Mouse (Mus musculus): ENCODE measurements around the gene Gm5741. TPM values are rescaled to one million over a fixed set of nuclear protein-coding genes. Genes with fewer than 3 reads are reported as not detected.
A peak's percentile ranks its signal among the peaks of the same experiment; 100 is the strongest.

The Gm5741 gene
- total RNA-seq, 1 experiment, result not detected

GRCm38 (mm10) chr8:85100076-85100665, 32.4 kb upstream of the Gm5741 start:
- Histone ChIP-seq H3K4me1 (ENCODE audit: control insufficient read depth in 2 of 2, insufficient read depth in 2 of 2, low read length in 2 of 2, poor library complexity in 1 of 2) (0 out of 4 replicates have a peak, but pooled peaks cover 0 to 3% of the 10 kb centered on the region in 2 experiments), H3K9ac (ENCODE audit: insufficient read depth, low read depth, low read length, poor library complexity, severe bottlenecking) (no peak overlapping the region), H3K9me3 (ENCODE audit: control insufficient read depth, insufficient read depth, low read depth, low read length) (no peaks in the 10 kb centered on the region), H3K36me3 (ENCODE audit: control insufficient read depth, insufficient read depth, low read length, poor library complexity, severe bottlenecking) (peaks cover 5% of the 10 kb centered on the region; the same call in 1 of the 2 replicates), H3K27ac (ENCODE audit: insufficient read depth, low read depth, low read length, poor library complexity, severe bottlenecking) (no peak overlapping the region), H3K4me3 (ENCODE audit: insufficient read depth in 1 of 2, low read depth in 1 of 2, low read length in 2 of 2, poor library complexity in 1 of 2, severe bottlenecking in 1 of 2) (no peak overlapping the region)
- TF ChIP-seq ZNF384 (IDR thresholded peaks at IDR 0.05; ENCODE audit: low read depth, low read length) (no peak), HCFC1 (IDR thresholded peaks at IDR 0.05; ENCODE audit: borderline replicate concordance, insufficient read depth, low read length) (no peak), ZC3H11A (IDR thresholded peaks at IDR 0.05; ENCODE audit: borderline replicate concordance, low read depth, low read length) (no peak), CHD2 (IDR thresholded peaks at IDR 0.05; ENCODE audit: low read depth, low read length) (no peak), MAFK (IDR thresholded peaks at IDR 0.05; ENCODE audit: insufficient read depth, low read depth, low read length) (no peak)
- DNase-seq (ENCODE audit: low read depth, low spot score), result no peak
- in situ Hi-C loops (cut with MboI; ENCODE audit: low sequenced_read_pairs in 2 of 2, unreplicated experiment in 2 of 2), result no loop called here

- in situ Hi-C loops (cut with MboI; ENCODE audit: low sequenced_read_pairs in 2 of 2, unreplicated experiment in 2 of 2), result no loop called here
- no peak for DNase-seq (ENCODE audit: low read depth, low spot score)
- Histone ChIP-seq H3K4me1 (ENCODE audit: control insufficient read depth in 2 of 2, insufficient read depth in 2 of 2, low read length in 2 of 2, poor library complexity in 1 of 2) (peaks cover 0 to 4% of the 10 kb centered on the region in 2 experiments; a peak in 1 of 4 replicates), H3K4me3 (ENCODE audit: insufficient read depth in 1 of 2, low read depth in 1 of 2, low read length in 2 of 2, poor library complexity in 1 of 2, severe bottlenecking in 1 of 2) (no peak overlapping the region), H3K36me3 (ENCODE audit: control insufficient read depth, insufficient read depth, low read length, poor library complexity, severe bottlenecking) (peaks cover 15% of the 10 kb centered on the region; the same call in 1 of the 2 replicates), H3K9ac (ENCODE audit: insufficient read depth, low read depth, low read length, poor library complexity, severe bottlenecking) (no peak overlapping the region), H3K9me3 (ENCODE audit: control insufficient read depth, insufficient read depth, low read depth, low read length) (no peaks in the 10 kb centered on the region), H3K27ac (ENCODE audit: insufficient read depth, low read depth, low read length, poor library complexity, severe bottlenecking) (no peak overlapping the region)
- no peak for TF ChIP-seq ZC3H11A (IDR thresholded peaks at IDR 0.05; ENCODE audit: borderline replicate concordance, low read depth, low read length)
- TF ChIP-seq MAFK (IDR thresholded peaks at IDR 0.05; ENCODE audit: insufficient read depth, low read depth, low read length), result no peak
- no peak for TF ChIP-seq CHD2 (IDR thresholded peaks at IDR 0.05; ENCODE audit: low read depth, low read length)
- TF ChIP-seq HCFC1 (IDR thresholded peaks at IDR 0.05; ENCODE audit: borderline replicate concordance, insufficient read depth, low read length), result no peak
- TF ChIP-seq ZNF384 (IDR thresholded peaks at IDR 0.05; ENCODE audit: low read depth, low read length), result no peak
Observed at GRCm38 (mm10) chr8:85096850-85097249, 29.1 kb upstream of the Gm5741 start.

- in situ Hi-C loops (cut with MboI; ENCODE audit: low sequenced_read_pairs in 2 of 2, unreplicated experiment in 2 of 2), result no loop called here
- no peak overlapping the region for H3K9ac ChIP-seq (ENCODE audit: insufficient read depth, low read depth, low read length, poor library complexity, severe bottlenecking)
- TF ChIP-seq CHD2 (IDR thresholded peaks at IDR 0.05; ENCODE audit: low read depth, low read length), result no peak
- TF ChIP-seq ZC3H11A (IDR thresholded peaks at IDR 0.05; ENCODE audit: borderline replicate concordance, low read depth, low read length), result no peak
- TF ChIP-seq HCFC1 (IDR thresholded peaks at IDR 0.05; ENCODE audit: borderline replicate concordance, insufficient read depth, low read length), result no peak
- TF ChIP-seq ZNF384 (IDR thresholded peaks at IDR 0.05; ENCODE audit: low read depth, low read length), result no peak
- TF ChIP-seq MAFK (IDR thresholded peaks at IDR 0.05; ENCODE audit: insufficient read depth, low read depth, low read length), result no peak
- no peak for DNase-seq (ENCODE audit: low read depth, low spot score)
- H3K9me3 ChIP-seq (ENCODE audit: control insufficient read depth, insufficient read depth, low read depth, low read length), result no peaks in the 10 kb centered on the region
- no peak overlapping the region for H3K27ac ChIP-seq (ENCODE audit: insufficient read depth, low read depth, low read length, poor library complexity, severe bottlenecking)
- peaks cover 0 to 8% of the 10 kb centered on the region in 2 experiments; a peak in 1 of 4 replicates for H3K4me1 ChIP-seq (ENCODE audit: control insufficient read depth in 2 of 2, insufficient read depth in 2 of 2, low read length in 2 of 2, poor library complexity in 1 of 2)
- H3K36me3 ChIP-seq (ENCODE audit: control insufficient read depth, insufficient read depth, low read length, poor library complexity, severe bottlenecking), result peaks cover 15% of the 10 kb centered on the region; the same call in 1 of the 2 replicates
- H3K4me3 ChIP-seq (ENCODE audit: insufficient read depth in 1 of 2, low read depth in 1 of 2, low read length in 2 of 2, poor library complexity in 1 of 2, severe bottlenecking in 1 of 2), result 0 out of 4 replicates have a peak overlapping the region, but pooled peaks of 1 of the 2 experiments have one; percentile 5
Observed at GRCm38 (mm10) chr8:85096196-85096595, 28.4 kb upstream of the Gm5741 start.

- Histone ChIP-seq H3K27ac (ENCODE audit: insufficient read depth, low read depth, low read length, poor library complexity, severe bottlenecking) (no peak overlapping the region; the same call in 1 of the 2 replicates), H3K36me3 (ENCODE audit: control insufficient read depth, insufficient read depth, low read length, poor library complexity, severe bottlenecking) (peaks cover 15% of the 10 kb centered on the region; the same call in 1 of the 2 replicates), H3K9me3 (ENCODE audit: control insufficient read depth, insufficient read depth, low read depth, low read length) (no peaks in the 10 kb centered on the region), H3K9ac (ENCODE audit: insufficient read depth, low read depth, low read length, poor library complexity, severe bottlenecking) (no peak overlapping the region), H3K4me1 (ENCODE audit: control insufficient read depth in 2 of 2, insufficient read depth in 2 of 2, low read length in 2 of 2, poor library complexity in 1 of 2) (peaks cover 0 to 12% of the 10 kb centered on the region in 2 experiments; a peak in 1 of 4 replicates), H3K4me3 (ENCODE audit: insufficient read depth in 1 of 2, low read depth in 1 of 2, low read length in 2 of 2, poor library complexity in 1 of 2, severe bottlenecking in 1 of 2) (no peak overlapping the region)
- in situ Hi-C loops (cut with MboI; ENCODE audit: low sequenced_read_pairs in 2 of 2, unreplicated experiment in 2 of 2), result no loop called here
- TF ChIP-seq HCFC1 (IDR thresholded peaks at IDR 0.05; ENCODE audit: borderline replicate concordance, insufficient read depth, low read length) (no peak), ZNF384 (IDR thresholded peaks at IDR 0.05; ENCODE audit: low read depth, low read length) (no peak), ZC3H11A (IDR thresholded peaks at IDR 0.05; ENCODE audit: borderline replicate concordance, low read depth, low read length) (no peak), MAFK (IDR thresholded peaks at IDR 0.05; ENCODE audit: insufficient read depth, low read depth, low read length) (no peak), CHD2 (IDR thresholded peaks at IDR 0.05; ENCODE audit: low read depth, low read length) (no peak)
- no peak for DNase-seq (ENCODE audit: low read depth, low spot score)
Observed at GRCm38 (mm10) chr8:85095566-85095965, 27.8 kb upstream of the Gm5741 start.

Data from ES-E14 (cell line).